Mouse (Mus musculus): ENCODE data around the gene Trpv2. TPM values are rescaled to one million over a fixed set of nuclear protein-coding genes. Genes with fewer than 3 reads are reported as not detected.
A peak's percentile ranks its signal among the peaks of the same experiment; 100 is the strongest.

The Trpv2 gene
- total and polyA plus RNA-seq, 2 experiments from 2014 or later = 31.0 to 55.4 TPM

GRCm38 (mm10) chr11:62540167-62540566 lies 34.1 kb upstream of the Trpv2 start:
- 79% methylated on average over 7 of the region's 7 CpGs for WGBS
- Histone ChIP-seq H3K9me3 (ENCODE audit: low read length) (no peaks in the 10 kb centered on the region), H3K27ac (ENCODE audit: low read depth, low read length) (no peak overlapping the region), H3K36me3 (ENCODE audit: insufficient read depth, low read length) (no peaks in the 10 kb centered on the region), H3K4me1 (ENCODE audit: insufficient read depth, low read length) (no peaks in the 10 kb centered on the region), H3K4me3 (ENCODE audit: low read depth, low read length) (no peak overlapping the region), H3K9ac (replicated peaks; ENCODE audit: low read length, poor library complexity, severe bottlenecking) (no peak overlapping the region), H3K27me3 (ENCODE audit: insufficient read depth, low read length) (no peaks in the 10 kb centered on the region), H3K4me2 (ENCODE audit: low read depth, low read length, poor library complexity, severe bottlenecking) (no peak overlapping the region)
- TF ChIP-seq CTCF (IDR thresholded peaks at IDR 0.05) = no peak
- ATAC-seq (ENCODE audit: low FRiP score) (no peak), DNase-seq (ENCODE audit: low spot score) (no peak)

- TF ChIP-seq CTCF (IDR thresholded peaks at IDR 0.05) = no peak
- no peaks in the 10 kb centered on the region for H3K4me1 ChIP-seq (ENCODE audit: insufficient read depth, low read length)
- H3K9me3 ChIP-seq (ENCODE audit: low read length) = no peaks in the 10 kb centered on the region
- H3K4me2 ChIP-seq (ENCODE audit: low read depth, low read length, poor library complexity, severe bottlenecking) = no peak overlapping the region
- ATAC-seq (ENCODE audit: low FRiP score) (no peak), DNase-seq (ENCODE audit: low spot score) (no peak)
- H3K36me3 ChIP-seq (ENCODE audit: insufficient read depth, low read length) = no peaks in the 10 kb centered on the region
- H3K27me3 ChIP-seq (ENCODE audit: insufficient read depth, low read length) = no peaks in the 10 kb centered on the region
- WGBS = 59% methylated on average over 2 of the region's 2 CpGs
- no peak overlapping the region for H3K4me3 ChIP-seq (ENCODE audit: low read depth, low read length)
- H3K27ac ChIP-seq (ENCODE audit: low read depth, low read length) = no peak overlapping the region
- no peak overlapping the region for H3K9ac ChIP-seq (replicated peaks; ENCODE audit: low read length, poor library complexity, severe bottlenecking)
These were observed 33.3 kb upstream of the Trpv2 start for GRCm38 (mm10) chr11:62540969-62541368.

GRCm38 (mm10) chr11:62541581-62541980 lies 32.7 kb upstream of the Trpv2 start:
- no peaks in the 10 kb centered on the region for H3K27me3 ChIP-seq (ENCODE audit: insufficient read depth, low read length)
- H3K27ac ChIP-seq (ENCODE audit: low read depth, low read length) = no peak overlapping the region
- no peak overlapping the region for H3K4me3 ChIP-seq (ENCODE audit: low read depth, low read length)
- no peaks in the 10 kb centered on the region for H3K9me3 ChIP-seq (ENCODE audit: low read length)
- WGBS = 81% methylated on average over 8 of the region's 8 CpGs
- H3K9ac ChIP-seq (replicated peaks; ENCODE audit: low read length, poor library complexity, severe bottlenecking) = no peak overlapping the region
- no peak overlapping the region for H3K4me2 ChIP-seq (ENCODE audit: low read depth, low read length, poor library complexity, severe bottlenecking)
- H3K36me3 ChIP-seq (ENCODE audit: insufficient read depth, low read length) = no peaks in the 10 kb centered on the region
- ATAC-seq (ENCODE audit: low FRiP score) = no peak
- DNase-seq (ENCODE audit: low spot score) = no peak
- no peak for TF ChIP-seq CTCF (IDR thresholded peaks at IDR 0.05)
- no peaks in the 10 kb centered on the region for H3K4me1 ChIP-seq (ENCODE audit: insufficient read depth, low read length)

- H3K36me3 ChIP-seq (ENCODE audit: insufficient read depth, low read length) = no peaks in the 10 kb centered on the region
- H3K4me1 ChIP-seq (ENCODE audit: insufficient read depth, low read length) = peaks cover 3% of the 10 kb centered on the region
- H3K9me3 ChIP-seq (ENCODE audit: low read length) = no peaks in the 10 kb centered on the region
- DNase-seq (ENCODE audit: low spot score) (no peak), ATAC-seq (ENCODE audit: low FRiP score) (no peak)
- H3K9ac ChIP-seq (replicated peaks; ENCODE audit: low read length, poor library complexity, severe bottlenecking) = no peak overlapping the region
- H3K4me2 ChIP-seq (ENCODE audit: low read depth, low read length, poor library complexity, severe bottlenecking) = no peak overlapping the region
- TF ChIP-seq CTCF (IDR thresholded peaks at IDR 0.05) = no peak
- H3K27ac ChIP-seq (ENCODE audit: low read depth, low read length) = no peak overlapping the region
- no peak overlapping the region for H3K4me3 ChIP-seq (ENCODE audit: low read depth, low read length)
- 84% methylated on average over 3 of the region's 3 CpGs for WGBS
- H3K27me3 ChIP-seq (ENCODE audit: insufficient read depth, low read length) = no peaks in the 10 kb centered on the region
These were observed 30.3 kb upstream of the Trpv2 start for GRCm38 (mm10) chr11:62543991-62544390.

- 7% methylated on average over 5 of the region's 5 CpGs for WGBS
These were observed 24.5 kb upstream of the Trpv2 start for GRCm38 (mm10) chr11:62549782-62550181.

GRCm38 (mm10) chr11:62550227-62550685 lies 24.0 kb upstream of the Trpv2 start:
- Histone ChIP-seq H3K36me3 (ENCODE audit: insufficient read depth, low read length) (peaks cover 6% of the 10 kb centered on the region; the same call in 1 of the 2 replicates), H3K27me3 (ENCODE audit: insufficient read depth, low read length) (no peaks in the 10 kb centered on the region), H3K9me3 (ENCODE audit: low read length) (no peaks in the 10 kb centered on the region), H3K9ac (replicated peaks; ENCODE audit: low read length, poor library complexity, severe bottlenecking) (peak overlapping the region; percentile 93), H3K4me2 (ENCODE audit: low read depth, low read length, poor library complexity, severe bottlenecking) (peak overlapping the region; percentile 74), H3K27ac (ENCODE audit: low read depth, low read length) (peak overlapping the region; percentile 100), H3K4me1 (ENCODE audit: insufficient read depth, low read length) (peaks cover 24% of the 10 kb centered on the region), H3K4me3 (ENCODE audit: low read depth, low read length) (peak overlapping the region; percentile 70)
- TF ChIP-seq CTCF (IDR thresholded peaks at IDR 0.05) = no peak
- DNase-seq (ENCODE audit: low spot score) = peak; percentile 72
- WGBS = under 1% methylated on average over 11 of the region's 11 CpGs
- peak; percentile 34; the same call in 1 of the 2 replicates for ATAC-seq (ENCODE audit: low FRiP score)

More at GRCm38 (mm10) chr11:62549782-62550181, 24.5 kb upstream of the Trpv2 start:
- Histone ChIP-seq H3K4me2 (ENCODE audit: low read depth, low read length, poor library complexity, severe bottlenecking) (peak overlapping the region; percentile 74), H3K36me3 (ENCODE audit: insufficient read depth, low read length) (peaks cover 6% of the 10 kb centered on the region; the same call in 1 of the 2 replicates), H3K9ac (replicated peaks; ENCODE audit: low read length, poor library complexity, severe bottlenecking) (peak overlapping the region; percentile 93), H3K27me3 (ENCODE audit: insufficient read depth, low read length) (no peaks in the 10 kb centered on the region), H3K9me3 (ENCODE audit: low read length) (no peaks in the 10 kb centered on the region), H3K4me1 (ENCODE audit: insufficient read depth, low read length) (peaks cover 20% of the 10 kb centered on the region), H3K4me3 (ENCODE audit: low read depth, low read length) (peak overlapping the region; percentile 70), H3K27ac (ENCODE audit: low read depth, low read length) (peak overlapping the region; percentile 100)
- no peak for TF ChIP-seq CTCF (IDR thresholded peaks at IDR 0.05)
- ATAC-seq (ENCODE audit: low FRiP score) = no peak
- peak; percentile 68 for DNase-seq (ENCODE audit: low spot score)
